Mouse (Mus musculus): ENCODE measurements around the gene Rdx. TPM values are rescaled to one million over a fixed set of nuclear protein-coding genes. Genes with fewer than 3 reads are reported as not detected.

Rdx gene
- polyA plus RNA-seq, 1 experiment from 2014 or later = 172 TPM

DNA sequence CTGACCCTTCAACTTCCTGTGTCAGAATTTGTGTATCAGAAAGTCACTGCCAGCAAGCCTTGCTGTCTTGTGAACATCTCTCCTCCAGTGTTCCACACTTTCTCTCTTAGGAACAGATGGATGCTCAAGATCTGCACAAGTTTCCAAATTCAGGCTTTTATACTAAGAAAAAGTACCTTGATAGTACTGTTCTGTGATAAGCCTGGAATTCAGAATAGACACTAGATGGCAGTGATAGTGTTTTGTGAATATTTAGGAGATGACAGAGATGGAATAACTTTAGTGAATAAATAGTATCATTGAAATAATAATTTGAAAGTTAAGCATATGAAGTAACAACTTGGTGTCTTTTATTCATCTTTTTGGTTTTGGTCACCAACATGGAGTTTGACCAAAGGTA lies 25.2 kb downstream of the Rdx start:
- Histone ChIP-seq H3K27ac (no peak overlapping the region), H3K36me3 (peaks cover 89% of the 10 kb centered on the region), H3K4me3 (no peak overlapping the region), H3K4me1 (no peaks in the 10 kb centered on the region), H3K9me3 (no peaks in the 10 kb centered on the region), H3K27me3 (ENCODE audit: insufficient read depth, poor library complexity, severe bottlenecking) (no peaks in the 10 kb centered on the region)
- no peak for DNase-seq (ENCODE audit: low spot score)

DNA sequence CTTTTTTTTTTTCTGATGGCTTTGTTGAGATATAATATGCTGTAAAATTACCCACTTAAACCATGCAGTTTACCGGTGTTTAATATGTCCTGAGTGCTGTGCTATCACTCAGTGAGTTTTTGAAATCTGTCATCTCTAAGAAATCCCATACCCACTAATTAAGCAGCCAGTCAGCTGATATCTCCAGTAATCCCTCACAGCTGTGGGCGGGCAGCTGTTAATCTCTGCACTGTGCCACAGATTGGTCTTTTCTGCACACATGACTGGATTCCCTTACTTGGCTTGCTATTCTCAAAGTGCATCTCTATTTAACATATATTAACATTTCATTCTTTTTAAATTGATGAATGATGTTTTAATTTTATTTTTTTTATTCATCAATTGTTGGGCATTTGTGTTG lies 29.1 kb downstream of the Rdx start:
- H3K4me3 ChIP-seq = no peak overlapping the region
- no peaks in the 10 kb centered on the region for H3K9me3 ChIP-seq
- no peak overlapping the region for H3K27ac ChIP-seq
- peaks cover 82% of the 10 kb centered on the region for H3K36me3 ChIP-seq
- H3K4me1 ChIP-seq = no peaks in the 10 kb centered on the region
- no peak for DNase-seq (ENCODE audit: low spot score)
- 86% methylated on average over 2 of the region's 2 CpGs for WGBS
- H3K27me3 ChIP-seq (ENCODE audit: insufficient read depth, poor library complexity, severe bottlenecking) = no peaks in the 10 kb centered on the region

DNA sequence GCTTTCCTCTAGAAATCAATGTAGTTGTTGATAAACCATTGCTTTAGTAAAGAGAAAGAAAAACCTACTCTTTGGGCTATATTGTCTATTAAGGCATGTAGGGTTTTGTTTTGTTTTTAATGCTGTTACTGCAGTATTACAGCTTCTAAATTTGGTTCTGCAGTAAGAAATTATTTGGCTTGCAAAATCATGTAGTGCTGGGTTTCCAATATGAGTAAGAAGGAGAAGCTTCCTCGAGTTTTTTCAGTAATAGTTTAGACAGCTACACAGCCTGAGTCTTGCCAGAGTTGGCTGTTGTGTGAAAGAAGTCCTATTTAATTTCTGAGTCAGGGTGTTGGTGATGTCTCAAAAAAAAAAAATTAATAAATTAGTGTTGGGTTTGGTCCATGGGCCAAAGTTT lies 30.7 kb downstream of the Rdx start:
- Histone ChIP-seq H3K27ac (no peak overlapping the region), H3K4me3 (no peak overlapping the region), H3K36me3 (peaks cover 83% of the 10 kb centered on the region), H3K4me1 (no peaks in the 10 kb centered on the region), H3K27me3 (ENCODE audit: insufficient read depth, poor library complexity, severe bottlenecking) (no peaks in the 10 kb centered on the region), H3K9me3 (no peaks in the 10 kb centered on the region)
- WGBS = 88% methylated on average over 1 of the region's 1 CpGs
- no peak for DNase-seq (ENCODE audit: low spot score)

DNA sequence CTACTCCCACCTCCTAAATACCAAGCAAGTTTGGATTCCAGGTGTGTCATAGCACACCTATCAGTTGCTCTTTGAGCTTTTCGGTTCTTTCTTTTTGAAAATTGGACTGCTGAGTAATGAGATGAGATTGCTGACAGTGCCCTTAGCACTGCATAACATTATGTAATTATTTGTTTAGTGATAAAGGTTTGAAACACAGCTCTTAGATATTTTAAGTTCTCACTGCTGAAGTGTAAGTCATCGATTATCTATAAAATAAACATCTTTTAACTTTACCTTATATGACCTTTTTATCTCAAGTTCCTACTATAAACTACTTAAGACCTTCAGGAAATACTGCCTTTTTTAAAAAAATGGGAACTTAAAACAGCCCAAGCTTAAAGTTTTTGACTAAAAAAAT lies 35.0 kb downstream of the Rdx start:
- no peak overlapping the region for H3K27ac ChIP-seq
- H3K36me3 ChIP-seq = peaks cover 78% of the 10 kb centered on the region
- no peaks in the 10 kb centered on the region for H3K4me1 ChIP-seq

DNA sequence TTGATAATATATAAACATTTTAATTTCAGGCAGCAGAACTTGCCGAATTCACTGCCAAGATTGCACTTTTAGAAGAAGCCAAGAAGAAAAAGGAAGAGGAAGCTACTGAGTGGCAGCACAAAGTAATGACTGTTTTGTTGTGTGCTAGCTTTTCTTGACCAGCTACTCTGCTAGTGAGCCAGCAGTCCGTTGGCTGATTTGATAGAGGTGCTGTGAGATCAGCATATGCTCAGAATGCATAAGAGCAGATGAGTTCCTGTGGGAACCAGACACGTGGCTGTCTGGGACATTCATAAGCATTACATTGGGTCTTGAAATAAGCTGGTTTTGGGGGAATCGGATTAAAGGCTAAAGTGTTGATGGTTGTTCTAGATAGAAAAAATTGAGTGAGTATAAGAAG lies 35.4 kb downstream of the Rdx start:
- WGBS = 80% methylated on average over 4 of the region's 4 CpGs
- Histone ChIP-seq H3K9me3 (no peaks in the 10 kb centered on the region), H3K27me3 (ENCODE audit: insufficient read depth, poor library complexity, severe bottlenecking) (no peaks in the 10 kb centered on the region), H3K27ac (no peak overlapping the region), H3K4me3 (no peak overlapping the region), H3K36me3 (peaks cover 78% of the 10 kb centered on the region), H3K4me1 (no peaks in the 10 kb centered on the region)
- DNase-seq (ENCODE audit: low spot score) = no peak

More for the DNA sequence above, 35.0 kb downstream of the Rdx start:
- H3K4me3 ChIP-seq = no peak overlapping the region
- no peak for DNase-seq (ENCODE audit: low spot score)
- WGBS = 69% methylated on average over 2 of the region's 2 CpGs
- no peaks in the 10 kb centered on the region for H3K9me3 ChIP-seq
- no peaks in the 10 kb centered on the region for H3K27me3 ChIP-seq (ENCODE audit: insufficient read depth, poor library complexity, severe bottlenecking)

- peak overlapping the region; percentile 36; the same call in 1 of the 2 replicates for H3K27ac ChIP-seq
- 88% methylated on average over 9 of the region's 9 CpGs for WGBS
- H3K36me3 ChIP-seq = peaks cover 32% of the 10 kb centered on the region
- H3K4me3 ChIP-seq = no peak overlapping the region
- DNase-seq (ENCODE audit: low spot score) = no peak
- no peaks in the 10 kb centered on the region for H3K27me3 ChIP-seq (ENCODE audit: insufficient read depth, poor library complexity, severe bottlenecking)
- H3K4me1 ChIP-seq = peaks cover 29% of the 10 kb centered on the region
- H3K9me3 ChIP-seq = no peaks in the 10 kb centered on the region
Observed at GRCm38 (mm10) chr9:52091752-52092151, 44.8 kb downstream of the Rdx start.

DNA sequence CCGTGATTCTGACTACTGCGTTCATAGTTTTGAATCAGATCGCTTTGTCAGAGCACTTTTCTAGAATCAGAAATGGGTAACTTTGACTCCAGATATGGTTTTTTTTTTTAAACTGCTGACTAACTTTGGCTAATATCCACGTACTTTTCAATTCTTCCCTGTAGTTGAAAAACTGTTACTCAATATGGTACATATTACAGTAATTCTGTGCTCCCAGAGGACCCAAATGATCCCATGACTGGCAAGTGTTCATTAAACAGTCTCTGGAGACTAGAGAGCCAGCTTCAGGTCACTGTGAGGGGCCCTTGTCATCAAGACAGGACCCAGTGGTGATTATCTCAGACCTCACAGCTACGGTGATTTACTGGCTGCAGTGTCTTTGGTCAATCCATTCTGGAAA lies 45.3 kb downstream of the Rdx start:
- Histone ChIP-seq H3K27me3 (ENCODE audit: insufficient read depth, poor library complexity, severe bottlenecking) (no peaks in the 10 kb centered on the region), H3K27ac (no peak overlapping the region), H3K4me1 (peaks cover 30% of the 10 kb centered on the region), H3K4me3 (no peak overlapping the region), H3K9me3 (no peaks in the 10 kb centered on the region), H3K36me3 (peaks cover 27% of the 10 kb centered on the region)
- 75% methylated on average over 5 of the region's 5 CpGs for WGBS
- DNase-seq (ENCODE audit: low spot score) = no peak

- 16% methylated on average over 8 of the region's 8 CpGs for WGBS
- Histone ChIP-seq H3K9me3 (no peaks in the 10 kb centered on the region), H3K27me3 (ENCODE audit: insufficient read depth, poor library complexity, severe bottlenecking) (no peaks in the 10 kb centered on the region), H3K4me1 (peaks cover 33% of the 10 kb centered on the region), H3K27ac (peak overlapping the region; percentile 59), H3K36me3 (peaks cover 19% of the 10 kb centered on the region), H3K4me3 (no peak overlapping the region)
- DNase-seq (ENCODE audit: low spot score) = no peak
Observed at GRCm38 (mm10) chr9:52093108-52093507, 46.1 kb downstream of the Rdx start.

GRCm38 (mm10) chr9:52094016-52094415 lies 47.0 kb downstream of the Rdx start:
- Histone ChIP-seq H3K27ac (peak overlapping the region; percentile 59; the same call in 1 of the 2 replicates), H3K27me3 (ENCODE audit: insufficient read depth, poor library complexity, severe bottlenecking) (no peaks in the 10 kb centered on the region), H3K36me3 (peaks cover 10% of the 10 kb centered on the region; the same call in 1 of the 2 replicates), H3K4me1 (peaks cover 33% of the 10 kb centered on the region), H3K4me3 (no peak overlapping the region), H3K9me3 (no peaks in the 10 kb centered on the region)
- DNase-seq (ENCODE audit: low spot score) = no peak
- WGBS = 22% methylated on average over 5 of the region's 5 CpGs

DNA sequence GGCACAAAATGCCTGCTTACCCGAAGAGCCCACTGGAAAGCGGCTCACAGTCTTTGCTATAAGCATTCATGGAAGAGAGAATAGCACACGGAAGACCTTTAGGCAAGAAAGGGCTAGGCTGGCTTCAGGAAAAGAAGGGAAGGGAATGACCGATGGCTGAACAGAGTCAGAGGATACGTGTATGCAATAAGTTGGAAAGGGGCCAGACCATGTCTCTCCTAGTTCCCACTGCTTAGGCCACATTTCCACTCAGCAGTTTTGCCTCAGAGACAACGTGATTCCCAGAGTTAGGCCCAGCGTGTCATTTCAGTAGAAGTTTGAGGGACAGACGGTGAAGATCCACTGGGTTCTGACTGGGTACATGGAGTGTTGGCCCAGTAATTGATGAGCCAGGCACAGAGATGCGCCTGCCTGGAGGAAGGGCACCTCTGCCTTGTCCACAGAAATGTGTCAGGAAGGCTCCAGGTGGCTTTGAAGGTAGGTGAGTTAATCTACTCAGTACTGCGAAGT lies 47.6 kb downstream of the Rdx start:
- Histone ChIP-seq H3K4me3 (no peak overlapping the region), H3K4me1 (peaks cover 33% of the 10 kb centered on the region), H3K36me3 (peaks cover 6% of the 10 kb centered on the region; the same call in 1 of the 2 replicates), H3K9me3 (no peaks in the 10 kb centered on the region), H3K27ac (no peak overlapping the region), H3K27me3 (ENCODE audit: insufficient read depth, poor library complexity, severe bottlenecking) (no peaks in the 10 kb centered on the region)
- DNase-seq (ENCODE audit: low spot score) = no peak
- 78% methylated on average over 10 of the region's 10 CpGs for WGBS

GRCm38 (mm10) chr9:52095666-52096065 lies 48.7 kb downstream of the Rdx start:
- Histone ChIP-seq H3K27ac (no peak overlapping the region), H3K4me1 (peaks cover 33% of the 10 kb centered on the region), H3K27me3 (ENCODE audit: insufficient read depth, poor library complexity, severe bottlenecking) (no peaks in the 10 kb centered on the region), H3K36me3 (peaks cover 2% of the 10 kb centered on the region; the same call in 1 of the 2 replicates), H3K9me3 (no peaks in the 10 kb centered on the region), H3K4me3 (no peak overlapping the region)
- 66% methylated on average over 3 of the region's 3 CpGs for WGBS
- DNase-seq (ENCODE audit: low spot score) = no peak

DNA sequence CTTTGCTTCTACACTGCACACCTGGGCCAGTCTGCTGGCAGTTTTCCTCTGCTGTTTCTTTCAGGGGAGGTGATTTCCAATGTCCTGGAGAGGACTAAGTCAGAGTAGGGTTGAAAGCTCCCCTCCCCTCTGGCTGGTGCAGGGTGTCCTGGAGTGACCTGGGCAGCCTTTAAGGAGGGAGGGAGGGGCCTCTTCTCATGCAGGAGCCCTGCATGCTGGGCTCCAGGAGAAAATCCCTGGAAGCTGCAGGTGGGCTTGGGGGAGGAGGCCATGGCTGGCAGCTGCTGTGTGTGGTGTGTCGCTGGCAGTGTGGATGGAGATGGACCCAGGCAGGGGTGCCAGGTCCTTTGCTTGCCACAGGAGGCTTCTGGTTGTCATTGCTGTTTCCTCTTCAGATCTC lies 50.4 kb downstream of the Rdx start:
- WGBS = 28% methylated on average over 1 of the region's 1 CpGs
- Histone ChIP-seq H3K36me3 (no peaks in the 10 kb centered on the region), H3K27me3 (ENCODE audit: insufficient read depth, poor library complexity, severe bottlenecking) (no peaks in the 10 kb centered on the region), H3K4me3 (no peak overlapping the region), H3K4me1 (peaks cover 32% of the 10 kb centered on the region), H3K27ac (no peak overlapping the region), H3K9me3 (no peaks in the 10 kb centered on the region)
- no peak for DNase-seq (ENCODE audit: low spot score)

- no peak overlapping the region for H3K4me3 ChIP-seq
- peaks cover 30% of the 10 kb centered on the region for H3K4me1 ChIP-seq
- DNase-seq (ENCODE audit: low spot score) = peak; percentile 89
- H3K36me3 ChIP-seq = no peaks in the 10 kb centered on the region
- no peaks in the 10 kb centered on the region for H3K27me3 ChIP-seq (ENCODE audit: insufficient read depth, poor library complexity, severe bottlenecking)
- H3K27ac ChIP-seq = no peak overlapping the region
- no peaks in the 10 kb centered on the region for H3K9me3 ChIP-seq
- WGBS = 2% methylated on average over 7 of the region's 7 CpGs
Observed at GRCm38 (mm10) chr9:52098600-52098999, 51.6 kb downstream of the Rdx start.

GRCm38 (mm10) chr9:52100426-52100825 lies 53.5 kb downstream of the Rdx start:
- no peaks in the 10 kb centered on the region for H3K9me3 ChIP-seq
- peaks cover 22% of the 10 kb centered on the region for H3K4me1 ChIP-seq
- 82% methylated on average over 14 of the region's 14 CpGs for WGBS
- no peak overlapping the region for H3K4me3 ChIP-seq
- DNase-seq (ENCODE audit: low spot score) = no peak
- no peaks in the 10 kb centered on the region for H3K27me3 ChIP-seq (ENCODE audit: insufficient read depth, poor library complexity, severe bottlenecking)
- no peak overlapping the region for H3K27ac ChIP-seq
- H3K36me3 ChIP-seq = no peaks in the 10 kb centered on the region
